8 mouse cellular contexts compared by ENCODE assay signal in genomic region chr9:57421121-57421571, GRCm38 (mm10). TPM values are rescaled to one million over a fixed set of nuclear protein-coding genes. Genes with fewer than 3 reads are reported as not detected.
DNase-seq lines count a peak whose midpoint lies in the region; ATAC-seq lines count a peak whose summit lies in the region.

No protein-coding gene starts in this region.

- no peaks in the 10 kb centered on the region for H3K9me3 ChIP-seq in stomach, embryonic 16.5 days (replicated peaks; ENCODE audit: control insufficient read depth, low read length)

- no peak overlapping the region for H3K4me3 ChIP-seq in macrophage (ENCODE audit: inconsistent target)
- no peak overlapping the region for H3K4me3 ChIP-seq in stomach, embryonic 16.5 days (replicated peaks; ENCODE audit: low read length)

- H3K9ac ChIP-seq in stomach, embryonic 16.5 days (ENCODE audit: low read length): peak overlapping the region; percentile 63

- no peaks in the 10 kb centered on the region for H3K79me2 ChIP-seq in macrophage (ENCODE audit: inconsistent target)

- peaks cover 29% of the 10 kb centered on the region for H3K4me1 ChIP-seq in stomach, embryonic 16.5 days (ENCODE audit: control insufficient read depth, insufficient read depth, low read length)

- intact Hi-C loops in heart, postnatal 10 days (cut with DNase I): loop anchor here (5.0 kb wide), 1 partner anchor 34 kb away; no protein-coding TSS in a partner anchor

- no peaks in the 10 kb centered on the region for H3K27me3 ChIP-seq in stomach, embryonic 16.5 days (ENCODE audit: control insufficient read depth, insufficient read depth, low read length)

- 8% methylated on average over 8 of the region's 9 CpGs for WGBS in macrophage (ENCODE audit: missing documents)
- 20% methylated on average over 9 of the region's 9 CpGs for WGBS in stomach, embryonic 16.5 days

- ATAC-seq in stomach, embryonic 16.5 days (ENCODE audit: insufficient read depth, low FRiP score): peak; percentile 77; the same call in 1 of the 2 replicates
- ATAC-seq in cerebellum, adult (ENCODE audit: insufficient number of reproducible peaks, low FRiP score, low TSS enrichment): no peak

- peak; percentile 47 for DNase-seq in right cerebral cortex, postnatal 14 days
- no peak for DNase-seq in right cerebral cortex, adult 2 months (ENCODE audit: low spot score in 2 of 2)
- DNase-seq in embryo, embryonic 11 days: peak; percentile 53
- peak; percentile 80 to 82 for DNase-seq in heart, postnatal 10 days
- DNase-seq in kidney, postnatal 36 days: peak; percentile 67 to 78

- 0 out of 2 replicates have a peak overlapping the region, but pooled peaks have one; percentile 43 for H3K4me2 ChIP-seq in stomach, embryonic 16.5 days (ENCODE audit: low read depth, low read length)

- H3K36me3 ChIP-seq in macrophage (ENCODE audit: inconsistent target): no peaks in the 10 kb centered on the region
- H3K36me3 ChIP-seq in stomach, embryonic 16.5 days (ENCODE audit: control insufficient read depth, insufficient read depth, low read length): no peaks in the 10 kb centered on the region

- peak overlapping the region; percentile 88 for H3K27ac ChIP-seq in macrophage
- H3K27ac ChIP-seq in stomach, embryonic 16.5 days (ENCODE audit: low read length): peak overlapping the region; percentile 98

RNA-seq across cellular contexts. Expression of gene Ppcdc, which starts 18.8 kb away (rescaled TPM):
- total RNA-seq in heart, postnatal 10 days (2021): 1 to 10 TPM; 5.7 to 9.5 TPM
- total RNA-seq in macrophage (2018; cell fraction: chromatin; rRNA removed): 100 to 1,000 TPM in 5 of 26 experiments, 10 to 100 TPM in 21; 29.6 to 129 (median 82.6) TPM
- total RNA-seq in macrophage (2018; cell fraction: cytosol; rRNA removed): 10 to 100 TPM in 13 of 26 experiments, 1 to 10 TPM in 13; 4.6 to 16.6 (median 9.9) TPM
- total RNA-seq in macrophage (2018; cell fraction: nucleus; rRNA removed): 10 to 100 TPM; 31.7 to 91.3 (median 64.3) TPM
- 7.9 to 18.3 TPM (median 17.6 TPM) in 3 replicates for polyA plus RNA-seq in macrophage (2018)
- polyA plus RNA-seq in stomach, embryonic 16.5 days (2015; fragmentation: Nextera tagmentation; extraction: Ambion mirVana): 26.4 and 28.7 TPM in 2 replicates

RNA-seq across cellular contexts. Expression of gene Scamp5, which starts 46.7 kb away (rescaled TPM):
- 1 to 10 TPM; 9.5 to 9.6 TPM for total RNA-seq in heart, postnatal 10 days (2021)
- total RNA-seq in macrophage (2018; cell fraction: chromatin; rRNA removed): 100 to 1,000 TPM in 1 of 26 experiments, 10 to 100 TPM in 23, 1 to 10 TPM in 2; 5.5 to 108 (median 48.1) TPM
- total RNA-seq in macrophage (2018; cell fraction: cytosol; rRNA removed): 10 to 100 TPM; 42.6 to 99.3 (median 67.3) TPM
- total RNA-seq in macrophage (2018; cell fraction: nucleus; rRNA removed): 100 to 1,000 TPM in 5 of 26 experiments, 10 to 100 TPM in 21; 15.0 to 148 (median 62.4) TPM
- 64.9 to 120 TPM (median 72.8 TPM) in 3 replicates for polyA plus RNA-seq in macrophage (2018)
- polyA plus RNA-seq in stomach, embryonic 16.5 days (2015; fragmentation: Nextera tagmentation; extraction: Ambion mirVana): 28.5 and 31.0 TPM in 2 replicates

Comparison
In these comparisons a context has a peak if more than half of its experiments do, and no peak if none do; other contexts are left out.
1. DNase-seq: peak in right cerebral cortex, postnatal 14 days (single experiment), embryo, embryonic 11 days (single experiment), heart, postnatal 10 days (2 of 2) and kidney, postnatal 36 days (2 of 2); none in right cerebral cortex, adult 2 months (0 of 2).